Mouse (Mus musculus): ENCODE results near the gene Tstd1. TPM values are rescaled to one million over a fixed set of nuclear protein-coding genes. Genes with fewer than 3 reads are reported as not detected.

Gene Tstd1
- polyA plus RNA-seq, 1 experiment = 0.66 TPM

DNA sequence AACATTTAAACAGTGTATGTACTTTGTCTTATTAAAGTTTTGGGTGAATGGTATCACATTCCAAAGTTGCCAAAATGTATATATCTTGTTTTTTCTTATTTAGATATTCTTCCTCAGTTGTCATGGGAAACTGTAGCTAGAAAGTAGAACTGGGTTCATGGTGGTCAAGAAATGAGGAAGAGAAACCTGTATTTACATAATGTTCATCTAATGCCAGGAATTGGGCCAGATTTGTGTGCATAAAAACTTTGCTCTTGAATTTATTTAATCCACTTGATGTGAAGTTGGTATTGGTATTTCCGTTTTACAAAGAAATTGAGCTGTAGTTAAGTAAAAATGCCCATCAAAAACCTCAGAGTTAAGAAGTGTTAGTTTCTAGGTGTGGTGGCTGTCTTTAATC is 8.4 kb upstream of the Tstd1 start:
- Histone ChIP-seq H3ac (ENCODE audit: control insufficient read depth, insufficient read length, low read depth) (no peak overlapping the region), H3K79me2 (ENCODE audit: control insufficient read depth, insufficient read depth) (peaks cover 40% of the 10 kb centered on the region), H3K36me3 (ENCODE audit: control insufficient read depth, insufficient read depth) (peaks cover 1% of the 10 kb centered on the region), H3K79me3 (ENCODE audit: low read depth) (peaks cover 30% of the 10 kb centered on the region), H3K27me3 (ENCODE audit: control insufficient read depth, insufficient read depth, insufficient read length) (peaks cover 7% of the 10 kb centered on the region), H3K4me3 (ENCODE audit: insufficient read depth, poor library complexity, severe bottlenecking) (no peak overlapping the region)
- TF ChIP-seq CTCF (IDR thresholded peaks at IDR 0.05; ENCODE audit: control insufficient read depth, insufficient read depth, insufficient read length) = no peak
- TF ChIP-seq MYOG (IDR thresholded peaks at IDR 0.05; ENCODE audit: control insufficient read depth, extremely low read depth, insufficient read length) = no peak
- TF ChIP-seq FOSL1 (IDR thresholded peaks at IDR 0.05; ENCODE audit: insufficient read depth, low read length, poor library complexity, severe bottlenecking) = no peak
- no peak for TF ChIP-seq USF1 (IDR thresholded peaks at IDR 0.05; ENCODE audit: low read depth)
- no peak for TF ChIP-seq MAX (IDR thresholded peaks at IDR 0.05)
- TF ChIP-seq MYOD1 (IDR thresholded peaks at IDR 0.05; ENCODE audit: control insufficient read depth, insufficient read length, low read depth) = no peak
- TF ChIP-seq CEBPB (IDR thresholded peaks at IDR 0.05; ENCODE audit: low read depth) = no peak

DNA sequence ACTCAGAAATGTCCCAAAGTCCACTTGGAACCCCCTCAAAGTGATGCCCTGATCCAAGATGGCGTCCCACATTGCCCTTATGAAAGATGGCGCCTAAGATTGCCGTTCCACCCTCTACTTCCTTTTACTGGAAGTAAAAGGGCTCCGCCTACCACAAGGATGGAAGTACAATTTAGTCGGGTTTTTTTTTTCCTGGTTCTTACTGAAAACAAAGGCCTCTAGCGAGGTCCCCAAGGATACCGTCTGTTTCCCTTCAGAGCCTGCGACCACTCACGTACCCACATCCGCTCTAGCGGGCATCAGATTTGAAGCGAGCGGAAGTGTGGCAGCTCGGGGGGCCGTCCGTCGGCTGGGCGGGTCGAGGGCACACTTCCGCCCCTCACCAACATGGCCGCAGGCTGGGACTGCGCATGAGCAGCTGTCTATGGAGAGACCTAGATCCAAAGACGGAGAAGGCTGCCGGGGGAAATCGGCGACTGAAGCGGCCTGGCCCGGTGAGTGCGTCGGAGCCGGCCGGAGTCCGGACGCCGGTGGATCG is 7.7 kb upstream of the Tstd1 start, which contains the start of gene Usf1:
TSS of gene Usf1 (plus strand) at position 367 of the 538 bp plus-strand sequence.
- Histone ChIP-seq H3ac (ENCODE audit: control insufficient read depth, insufficient read length, low read depth) (peak within 1 kb of the TSS; percentile 74), H3K79me3 (ENCODE audit: low read depth) (peaks cover 30% of the 10 kb centered on the region), H3K27me3 (ENCODE audit: control insufficient read depth, insufficient read depth, insufficient read length) (peaks cover 7% of the 10 kb centered on the region), H3K36me3 (ENCODE audit: control insufficient read depth, insufficient read depth) (peaks cover 6% of the 10 kb centered on the region), H3K4me3 (ENCODE audit: insufficient read depth, poor library complexity, severe bottlenecking) (peak within 1 kb of the TSS; percentile 76), H3K79me2 (ENCODE audit: control insufficient read depth, insufficient read depth) (peaks cover 42% of the 10 kb centered on the region)
- TF ChIP-seq FOSL1 (IDR thresholded peaks at IDR 0.05; ENCODE audit: insufficient read depth, low read length, poor library complexity, severe bottlenecking) = no peak
- TF ChIP-seq CTCF (IDR thresholded peaks at IDR 0.05; ENCODE audit: control insufficient read depth, insufficient read depth, insufficient read length) = no peak
- TF ChIP-seq MYOG (IDR thresholded peaks at IDR 0.05; ENCODE audit: control insufficient read depth, extremely low read depth, insufficient read length) = no peak
- no peak for TF ChIP-seq USF1 (IDR thresholded peaks at IDR 0.05; ENCODE audit: low read depth)
- no peak for TF ChIP-seq CEBPB (IDR thresholded peaks at IDR 0.05; ENCODE audit: low read depth)
- TF ChIP-seq MAX (IDR thresholded peaks at IDR 0.05) = no peak
- TF ChIP-seq MYOD1 (IDR thresholded peaks at IDR 0.05; ENCODE audit: control insufficient read depth, insufficient read length, low read depth) = no peak

DNA sequence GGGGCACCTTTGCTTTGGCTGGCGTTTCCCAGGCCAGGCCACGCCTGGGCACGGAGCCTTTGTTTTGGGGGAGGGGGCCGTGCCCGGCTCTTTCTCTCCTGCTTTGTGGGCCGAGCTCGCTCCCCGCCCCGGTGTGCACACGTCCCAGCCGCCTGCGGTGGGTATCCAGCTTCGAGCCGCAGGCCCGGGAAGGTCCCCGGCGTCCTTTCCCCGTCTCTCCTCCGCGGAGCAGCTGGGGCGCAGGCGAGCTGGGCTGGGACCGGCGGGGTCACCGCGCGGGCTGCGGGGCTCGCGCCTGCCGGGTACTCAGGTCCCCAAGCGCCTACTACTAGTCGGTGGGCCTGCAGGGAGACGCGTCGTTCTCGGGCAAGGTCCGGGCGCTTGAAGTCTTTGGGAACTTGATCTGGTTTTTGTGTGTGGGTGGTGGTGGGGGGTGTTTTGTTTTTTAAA is 7.2 kb upstream of the Tstd1 start:
- TF ChIP-seq MYOG (IDR thresholded peaks at IDR 0.05; ENCODE audit: control insufficient read depth, extremely low read depth, insufficient read length) (no peak), CTCF (IDR thresholded peaks at IDR 0.05; ENCODE audit: control insufficient read depth, insufficient read depth, insufficient read length) (no peak), USF1 (IDR thresholded peaks at IDR 0.05; ENCODE audit: low read depth) (no peak), FOSL1 (IDR thresholded peaks at IDR 0.05; ENCODE audit: insufficient read depth, low read length, poor library complexity, severe bottlenecking) (no peak), CEBPB (IDR thresholded peaks at IDR 0.05; ENCODE audit: low read depth) (no peak), MYOD1 (IDR thresholded peaks at IDR 0.05; ENCODE audit: control insufficient read depth, insufficient read length, low read depth) (no peak), MAX (IDR thresholded peaks at IDR 0.05) (no peak)
- peaks cover 7% of the 10 kb centered on the region for H3K27me3 ChIP-seq (ENCODE audit: control insufficient read depth, insufficient read depth, insufficient read length)
- peaks cover 42% of the 10 kb centered on the region for H3K79me2 ChIP-seq (ENCODE audit: control insufficient read depth, insufficient read depth)
- peaks cover 30% of the 10 kb centered on the region for H3K79me3 ChIP-seq (ENCODE audit: low read depth)
- H3K36me3 ChIP-seq (ENCODE audit: control insufficient read depth, insufficient read depth) = peaks cover 6% of the 10 kb centered on the region
- peak overlapping the region; percentile 74 for H3ac ChIP-seq (ENCODE audit: control insufficient read depth, insufficient read length, low read depth)
- H3K4me3 ChIP-seq (ENCODE audit: insufficient read depth, poor library complexity, severe bottlenecking) = peak overlapping the region; percentile 76

DNA sequence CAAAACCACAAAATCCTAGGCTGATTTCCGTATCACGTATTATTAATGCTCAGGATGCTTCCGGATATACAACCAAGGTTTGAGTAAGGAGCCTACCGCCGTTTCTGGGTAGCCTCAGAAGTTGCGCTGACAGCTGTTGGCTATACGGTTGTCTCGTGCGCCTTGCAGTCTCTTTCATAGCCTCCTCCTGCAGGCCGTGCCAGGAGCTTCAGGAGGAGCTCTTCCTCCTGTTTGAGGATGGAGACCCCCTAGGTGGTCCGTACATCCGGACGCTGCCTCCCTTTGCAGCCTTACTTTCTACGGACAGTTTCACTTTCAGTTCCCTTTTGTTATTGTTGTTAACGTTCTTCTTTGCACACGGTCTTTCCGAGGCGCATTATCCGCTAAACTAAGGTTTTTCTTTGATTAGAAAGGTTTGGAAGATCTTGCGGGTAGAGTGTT is 6.7 kb upstream of the Tstd1 start:
- no peak for TF ChIP-seq MAX (IDR thresholded peaks at IDR 0.05)
- no peak for TF ChIP-seq MYOD1 (IDR thresholded peaks at IDR 0.05; ENCODE audit: control insufficient read depth, insufficient read length, low read depth)
- TF ChIP-seq CEBPB (IDR thresholded peaks at IDR 0.05; ENCODE audit: low read depth) = no peak
- TF ChIP-seq FOSL1 (IDR thresholded peaks at IDR 0.05; ENCODE audit: insufficient read depth, low read length, poor library complexity, severe bottlenecking) = no peak
- no peak for TF ChIP-seq CTCF (IDR thresholded peaks at IDR 0.05; ENCODE audit: control insufficient read depth, insufficient read depth, insufficient read length)
- no peak for TF ChIP-seq MYOG (IDR thresholded peaks at IDR 0.05; ENCODE audit: control insufficient read depth, extremely low read depth, insufficient read length)
- TF ChIP-seq USF1 (IDR thresholded peaks at IDR 0.05; ENCODE audit: low read depth) = no peak
- H3K79me3 ChIP-seq (ENCODE audit: low read depth) = peaks cover 30% of the 10 kb centered on the region
- peak overlapping the region; percentile 74 for H3ac ChIP-seq (ENCODE audit: control insufficient read depth, insufficient read length, low read depth)
- peaks cover 7% of the 10 kb centered on the region for H3K27me3 ChIP-seq (ENCODE audit: control insufficient read depth, insufficient read depth, insufficient read length)
- peak overlapping the region; percentile 76 for H3K4me3 ChIP-seq (ENCODE audit: insufficient read depth, poor library complexity, severe bottlenecking)
- peaks cover 6% of the 10 kb centered on the region for H3K36me3 ChIP-seq (ENCODE audit: control insufficient read depth, insufficient read depth)
- H3K79me2 ChIP-seq (ENCODE audit: control insufficient read depth, insufficient read depth) = peaks cover 42% of the 10 kb centered on the region

DNA sequence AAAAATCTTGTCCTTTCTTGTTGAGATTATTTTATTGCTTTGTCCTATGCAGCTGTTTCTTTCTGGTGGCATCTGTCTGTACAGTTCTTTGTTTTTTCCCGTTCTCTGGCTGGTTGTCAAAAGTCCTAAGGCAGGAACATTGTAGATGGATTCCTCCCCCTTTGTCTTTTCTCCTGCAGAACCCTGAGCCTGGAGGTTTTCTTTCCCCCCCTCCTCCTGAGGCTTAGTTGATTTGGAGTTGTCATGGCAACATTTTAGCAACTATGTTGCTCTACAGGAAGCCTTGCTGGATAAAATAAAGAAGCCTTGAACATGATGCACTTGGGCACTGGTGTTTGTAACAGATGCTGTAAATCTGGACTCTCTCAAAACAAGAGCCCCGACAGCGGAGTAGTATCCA is 6.2 kb upstream of the Tstd1 start:
- TF ChIP-seq MYOG (IDR thresholded peaks at IDR 0.05; ENCODE audit: control insufficient read depth, extremely low read depth, insufficient read length) (no peak), CEBPB (IDR thresholded peaks at IDR 0.05; ENCODE audit: low read depth) (no peak), MYOD1 (IDR thresholded peaks at IDR 0.05; ENCODE audit: control insufficient read depth, insufficient read length, low read depth) (no peak), MAX (IDR thresholded peaks at IDR 0.05) (no peak), USF1 (IDR thresholded peaks at IDR 0.05; ENCODE audit: low read depth) (no peak), FOSL1 (IDR thresholded peaks at IDR 0.05; ENCODE audit: insufficient read depth, low read length, poor library complexity, severe bottlenecking) (no peak), CTCF (IDR thresholded peaks at IDR 0.05; ENCODE audit: control insufficient read depth, insufficient read depth, insufficient read length) (no peak)
- Histone ChIP-seq H3K36me3 (ENCODE audit: control insufficient read depth, insufficient read depth) (peaks cover 10% of the 10 kb centered on the region), H3ac (ENCODE audit: control insufficient read depth, insufficient read length, low read depth) (no peak overlapping the region), H3K79me3 (ENCODE audit: low read depth) (peaks cover 30% of the 10 kb centered on the region), H3K4me3 (ENCODE audit: insufficient read depth, poor library complexity, severe bottlenecking) (peak overlapping the region; percentile 76), H3K79me2 (ENCODE audit: control insufficient read depth, insufficient read depth) (peaks cover 42% of the 10 kb centered on the region), H3K27me3 (ENCODE audit: control insufficient read depth, insufficient read depth, insufficient read length) (peaks cover 7% of the 10 kb centered on the region)
